Mouse (Mus musculus) ovary, adult 18-20 months (tissue): ENCODE measurements around the gene Wfikkn2.

Source experiments
- DNase-seq: peaks from one replicate; pipeline ENCODE4 v3.0.0; 2022; ENCODE audit warnings: low spot score, mixed read lengths

Gene Wfikkn2

GRCm38 (mm10) chr11:94190665-94191064, 55.1 kb downstream of the Wfikkn2 start:
- DNase-seq = no peak

DNA sequence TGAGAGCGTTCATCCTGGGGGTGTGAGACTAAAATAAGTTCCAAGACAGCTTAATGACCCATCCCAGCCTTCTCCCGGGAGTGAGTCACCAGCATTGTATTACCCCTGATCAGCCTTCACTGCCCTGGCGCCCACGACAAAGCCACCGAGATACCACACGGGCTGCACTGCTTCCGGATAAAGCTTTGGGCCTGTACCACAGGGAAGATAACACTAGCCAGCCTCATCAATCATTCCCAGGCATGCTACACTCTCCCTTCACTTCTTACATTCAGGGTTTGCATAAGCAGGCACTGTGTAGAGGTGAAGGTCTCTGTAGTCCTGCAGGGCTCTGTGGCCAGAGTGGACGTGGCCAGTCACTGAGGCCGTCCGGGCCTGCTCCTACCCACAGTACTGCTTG, 56.2 kb downstream of the Wfikkn2 start:
- no peak for DNase-seq
